Mouse (Mus musculus) hindbrain, embryonic 13.5 days (tissue): ENCODE results near the gene Prh1. TPM values are rescaled to one million over a fixed set of nuclear protein-coding genes. Genes with fewer than 3 reads are reported as not detected.
"Not testable (repeated sequence)": the region's sequence is repeated elsewhere in the genome, so short reads cannot be mapped to it uniquely, and the experiment has no call there.

Experiments used
- ATAC-seq: fragments of 200-750 bp; cut with Nextera tagmentation; 2 replicates; pipeline ENCODE4 v1.8.0; 2017; ENCODE audit warnings: moderate TSS enrichment; ENCODE audit not compliant: low FRiP score
- H3K27ac ChIP-seq: fragments of 300-500 bp; sonication (generic); 2 replicates; pipeline ENCODE4 v1.5.1; 2015; ENCODE audit warnings: inconsistent platforms, mild to moderate bottlenecking, moderate library complexity
- H3K27me3 ChIP-seq: fragments of 300-500 bp; sonication (generic); 2 replicates; pipeline ENCODE4 v1.6.1; 2015; ENCODE audit warnings: mild to moderate bottlenecking, inconsistent platforms
- H3K36me3 ChIP-seq: fragments of 300-500 bp; sonication (generic); 2 replicates; pipeline ENCODE4 v1.6.1; 2015; ENCODE audit warnings: mild to moderate bottlenecking, inconsistent platforms
- H3K4me1 ChIP-seq: fragments of 300-500 bp; sonication (generic); replicated peaks from 2 replicates; pipeline ENCODE4 v1.6.1; 2015; ENCODE audit warnings: inconsistent platforms
- H3K4me2 ChIP-seq: fragments of 300-500 bp; sonication (generic); 2 replicates; pipeline ENCODE4 v1.6.1; 2015; ENCODE audit warnings: inconsistent platforms, mild to moderate bottlenecking, moderate library complexity
- H3K4me3 ChIP-seq: fragments of 300-500 bp; sonication (generic); 2 replicates; pipeline ENCODE4 v1.5.1; 2015; ENCODE audit warnings: mild to moderate bottlenecking, inconsistent platforms
- H3K9ac ChIP-seq: fragments of 300-500 bp; sonication (generic); 2 replicates; pipeline ENCODE4 v1.6.1; 2015; ENCODE audit warnings: mild to moderate bottlenecking, inconsistent platforms
- H3K9me3 ChIP-seq: fragments of 300-500 bp; sonication (generic); 2 replicates; pipeline ENCODE4 v1.6.1; 2016; ENCODE audit warnings: inconsistent platforms
- WGBS: fragments of 180-500 bp; shearing (Covaris S2); methylation state at CpG from one replicate; pipeline ENCODE4 v1.1.7; 2015; 5-methylcytosine and 5-hydroxymethylcytosine counted together
- polyA plus RNA-seq: library from polyadenylated mRNA; unstranded; fragments of >200 nt; fragmentation: Nextera tagmentation; extraction: Ambion mirVana; gene quantifications from 2 replicates; pipeline ENCODE4 v1.2.1, GENCODE M21; 2015

The Prh1 gene
- polyA plus RNA-seq: not detected in 2 replicates

- not testable (repeated sequence) for H3K27me3 ChIP-seq, H3K4me2 ChIP-seq, H3K9ac ChIP-seq, H3K4me3 ChIP-seq, H3K27ac ChIP-seq, H3K4me1 ChIP-seq, H3K9me3 ChIP-seq, H3K36me3 ChIP-seq, ATAC-seq
- 85% methylated on average over 1 of the region's 1 CpGs for WGBS
These were observed at the start of gene Prh1 for GRCm38 (mm10) chr6:132569509-132569908. TSS of gene Prh1 (plus strand) at chr6:132569809.

DNA sequence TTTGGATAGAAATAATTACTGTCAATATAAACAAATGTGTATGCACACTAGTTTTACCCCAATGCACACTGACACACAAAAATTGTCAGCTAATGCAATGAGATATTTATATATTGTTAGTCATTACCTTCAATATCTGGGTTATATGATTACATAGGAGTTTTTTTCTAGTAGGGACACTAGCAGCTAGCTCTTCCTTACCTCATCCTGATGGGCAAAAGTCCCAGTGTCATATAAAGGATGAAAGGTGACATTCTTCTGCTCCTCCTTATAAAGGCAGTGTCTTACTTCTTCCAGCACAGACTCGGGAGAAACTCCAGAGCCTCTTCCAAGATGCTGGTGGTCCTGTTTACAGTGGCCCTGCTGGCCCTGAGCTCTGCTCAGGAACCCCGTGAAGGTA, 26.0 kb downstream of the Prh1 start, which contains the start of gene Prp2:
TSS of gene Prp2 (plus strand) at position 301 of the 400 bp plus-strand sequence.
- WGBS: 79% methylated on average over 2 of the region's 2 CpGs
- not testable (repeated sequence) for H3K9ac ChIP-seq, H3K4me3 ChIP-seq, H3K9me3 ChIP-seq, ATAC-seq, H3K36me3 ChIP-seq, H3K27ac ChIP-seq, H3K27me3 ChIP-seq, H3K4me1 ChIP-seq, H3K4me2 ChIP-seq

Other genes starting within 250 kb of the Prh1 start
- not detected in 2 replicates for gene Gm8882, start 205.7 kb upstream of the Prh1 start, polyA plus RNA-seq
- gene Prp2, start 26.1 kb downstream of the Prh1 start, polyA plus RNA-seq: not detected in 2 replicates
- not detected in 2 replicates for gene A630073D07Rik, start 81.7 kb downstream of the Prh1 start, polyA plus RNA-seq
- not detected in 2 replicates for gene Tas2r120, start 87.1 kb downstream of the Prh1 start, polyA plus RNA-seq
- gene Tas2r121, start 131.2 kb downstream of the Prh1 start, polyA plus RNA-seq: not detected in 2 replicates
- not detected in 2 replicates for gene Tas2r122, start 142.1 kb downstream of the Prh1 start, polyA plus RNA-seq
- gene Tas2r115, start 168.2 kb downstream of the Prh1 start, polyA plus RNA-seq: not detected in 2 replicates
- gene Tas2r124, start 184.9 kb downstream of the Prh1 start, polyA plus RNA-seq: not detected in 2 replicates
- not detected in 2 replicates for gene Tas2r102, start 192.3 kb downstream of the Prh1 start, polyA plus RNA-seq
- not detected in 2 replicates for gene Tas2r136, start 208.4 kb downstream of the Prh1 start, polyA plus RNA-seq
- not detected in 2 replicates for gene Tas2r117, start 233.0 kb downstream of the Prh1 start, polyA plus RNA-seq